Mouse (Mus musculus): ENCODE measurements around the gene Sgtb.

The Sgtb gene

DNA sequence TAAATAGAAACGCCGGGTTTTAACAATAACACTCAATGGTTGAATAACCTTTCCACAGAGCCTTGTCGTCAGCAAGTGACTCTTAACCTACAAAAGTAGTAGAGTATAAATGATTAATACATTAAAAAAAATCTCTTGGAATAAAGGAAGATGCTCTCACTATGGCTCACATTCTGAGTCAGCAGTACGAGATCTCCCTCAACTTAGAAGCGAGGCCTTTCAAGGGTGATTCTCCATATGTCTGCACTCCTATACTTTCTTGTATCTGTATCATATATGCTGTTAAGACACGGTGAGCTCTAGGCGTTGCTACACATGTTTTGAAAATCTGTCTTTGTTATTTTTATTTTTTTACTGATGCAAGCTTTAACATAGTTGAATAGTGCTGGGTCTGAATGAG, 985 bp downstream of the Sgtb start:
- DNase-seq, result no peak

DNA sequence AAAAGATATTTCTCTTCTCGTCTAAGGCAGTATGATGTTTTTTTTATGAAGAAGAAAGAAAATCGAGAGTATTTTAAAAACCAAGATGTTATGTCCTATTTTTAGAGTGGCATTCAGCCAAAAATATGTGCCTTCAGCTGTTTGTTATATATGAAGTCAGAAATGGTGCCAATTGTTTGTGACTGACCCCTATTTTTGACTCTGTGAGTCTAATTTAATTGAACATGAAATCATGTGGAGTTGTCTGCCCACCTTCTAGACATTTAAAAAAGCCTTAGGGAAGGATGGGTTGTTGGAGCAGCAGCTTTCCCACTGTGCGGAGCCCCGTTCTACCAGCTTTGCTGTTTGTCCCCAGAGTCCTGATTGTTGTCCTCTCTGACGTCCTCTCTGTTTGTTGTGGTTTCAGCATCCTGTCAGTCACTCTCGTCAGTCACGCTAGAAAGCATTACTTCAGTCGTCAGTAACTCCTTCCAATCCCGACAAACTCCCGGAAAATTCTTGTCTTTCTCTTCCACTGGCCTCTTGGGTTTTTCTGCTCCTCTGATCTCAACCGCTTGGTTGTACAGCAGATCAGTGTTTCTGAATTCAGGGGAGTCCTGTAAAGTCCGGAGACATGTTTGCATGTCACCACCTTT, 2.8 kb downstream of the Sgtb start:
- DNase-seq, result peak; percentile 12 to 21

DNA sequence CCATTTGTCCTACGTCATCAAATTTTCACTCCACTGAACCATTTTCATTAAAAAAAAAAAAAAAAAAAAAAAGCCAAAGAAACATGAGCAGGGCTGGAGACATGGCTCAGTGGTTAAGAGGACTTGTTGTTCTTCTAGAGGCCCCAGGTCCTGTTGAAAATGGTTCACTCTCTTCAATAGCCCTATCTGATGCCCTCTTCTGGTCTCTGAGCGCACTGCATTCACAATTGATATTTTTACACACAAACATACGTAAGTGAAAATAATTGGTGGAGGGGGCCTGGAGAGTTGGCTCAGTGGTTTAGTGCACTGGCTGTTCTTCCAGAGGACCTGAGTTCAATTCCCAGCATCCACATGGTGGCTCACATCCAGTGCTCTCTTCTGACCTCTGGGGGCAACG, 4.2 kb downstream of the Sgtb start:
- DNase-seq, result peak; percentile 12 to 34

DNA sequence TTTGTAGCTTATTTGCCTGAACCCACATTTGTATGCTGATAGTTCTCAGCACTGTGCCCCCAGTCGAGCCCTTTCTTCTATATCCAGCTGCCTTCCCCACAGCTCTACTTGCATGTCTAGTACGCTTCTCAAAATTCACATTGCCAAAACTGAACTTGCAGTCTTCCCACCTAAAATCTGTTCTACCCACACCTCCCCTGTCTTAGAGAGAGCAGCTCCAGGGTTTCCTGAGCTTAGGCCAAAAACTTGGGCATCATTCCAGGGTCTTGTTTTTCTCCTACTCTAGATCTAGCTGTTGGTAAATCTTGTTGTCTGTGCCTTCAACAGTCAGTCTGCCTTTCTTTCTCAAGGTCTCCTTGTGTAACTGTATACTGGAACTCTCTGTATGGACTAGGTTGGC, 5.3 kb downstream of the Sgtb start:
- DNase-seq, result no peak

DNA sequence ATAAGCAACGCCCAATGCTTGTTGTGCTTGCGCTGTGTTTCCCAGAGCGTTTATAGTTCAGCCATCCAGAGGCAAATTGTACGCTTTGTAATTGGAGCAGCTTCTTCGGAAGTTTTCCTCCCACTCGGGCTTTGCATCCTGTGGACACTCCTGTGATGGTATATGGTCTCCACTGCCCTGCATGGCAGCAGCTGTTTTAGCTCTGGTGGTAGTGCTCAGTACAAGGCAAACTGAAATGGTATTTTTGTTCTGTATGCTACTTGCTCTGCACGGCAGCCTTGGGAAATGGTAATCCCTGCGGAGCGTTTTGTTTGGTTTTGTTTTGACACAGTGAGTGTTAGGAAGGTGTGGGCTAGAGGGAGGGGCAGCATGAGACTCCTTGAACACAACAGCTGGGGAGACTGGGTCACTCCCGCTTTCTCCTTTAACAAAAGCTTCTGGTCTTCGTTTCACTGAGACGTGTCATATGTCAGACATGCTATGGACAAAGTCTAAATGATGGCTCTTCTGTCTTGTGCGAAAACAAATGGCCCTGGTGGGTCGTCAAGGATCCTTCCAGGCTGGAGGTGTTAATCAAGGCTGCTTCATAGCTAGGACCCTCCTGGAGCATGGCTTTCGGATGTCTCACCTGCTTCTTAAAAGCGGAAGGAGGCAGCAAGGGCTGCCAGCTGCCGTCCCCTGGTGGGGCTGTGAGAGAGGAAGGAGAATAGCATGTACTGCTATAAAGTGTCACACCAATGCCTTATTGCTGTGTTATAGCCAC, 12.7 kb downstream of the Sgtb start:
- DNase-seq, result no peak

DNA sequence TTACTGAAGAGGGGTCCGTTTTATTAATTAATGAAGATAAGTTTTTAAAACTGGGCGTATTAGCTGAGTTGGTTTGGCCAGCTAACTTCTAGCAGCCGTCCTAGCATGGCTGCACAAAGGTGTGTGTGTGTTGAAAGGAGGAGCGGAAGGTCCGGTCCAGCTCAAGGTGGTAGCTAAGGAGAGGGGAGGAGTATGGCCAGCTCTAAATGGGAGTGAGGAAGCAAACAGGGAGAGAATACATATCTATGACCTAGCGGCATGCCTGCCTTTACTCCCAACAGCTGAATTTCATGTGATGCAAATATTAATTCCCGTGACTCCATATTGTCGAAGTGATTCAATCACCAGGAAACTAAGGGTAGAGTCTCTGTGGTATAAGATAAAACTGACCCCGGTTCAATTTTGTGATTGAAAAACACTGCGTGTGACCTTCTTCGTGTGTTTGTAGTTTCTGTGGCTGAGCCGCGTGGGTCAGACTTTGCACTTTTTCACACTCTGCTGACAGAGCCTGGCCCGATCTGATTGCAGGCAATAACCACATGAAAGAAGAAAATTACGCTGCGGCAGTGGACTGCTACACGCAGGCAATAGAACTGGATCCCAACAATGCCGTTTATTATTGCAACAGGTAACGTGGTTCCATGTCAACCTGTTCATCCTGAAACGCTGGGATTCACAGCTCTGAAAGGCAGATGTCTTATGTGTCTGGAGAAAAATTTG, 14.3 kb downstream of the Sgtb start:
- no peak for DNase-seq

DNA sequence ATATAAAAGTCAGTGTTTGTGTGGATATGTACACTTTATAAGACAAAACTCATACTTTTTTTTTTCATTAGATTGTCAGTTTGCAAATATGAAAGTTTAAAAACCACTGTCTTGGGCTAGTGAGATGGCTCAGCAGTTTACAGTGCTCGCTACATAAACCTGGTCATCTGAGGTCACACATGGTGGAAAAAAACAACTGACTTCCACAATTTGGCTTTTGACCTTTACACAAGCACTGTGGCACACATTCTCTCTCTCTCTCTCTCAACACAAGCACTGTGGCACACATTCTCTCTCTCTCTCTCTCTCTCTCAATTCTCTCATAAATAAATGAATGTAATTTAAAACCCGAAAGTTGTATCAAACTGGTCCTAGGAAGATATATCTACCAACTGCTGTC, 23.0 kb downstream of the Sgtb start:
- DNase-seq, result no peak

DNA sequence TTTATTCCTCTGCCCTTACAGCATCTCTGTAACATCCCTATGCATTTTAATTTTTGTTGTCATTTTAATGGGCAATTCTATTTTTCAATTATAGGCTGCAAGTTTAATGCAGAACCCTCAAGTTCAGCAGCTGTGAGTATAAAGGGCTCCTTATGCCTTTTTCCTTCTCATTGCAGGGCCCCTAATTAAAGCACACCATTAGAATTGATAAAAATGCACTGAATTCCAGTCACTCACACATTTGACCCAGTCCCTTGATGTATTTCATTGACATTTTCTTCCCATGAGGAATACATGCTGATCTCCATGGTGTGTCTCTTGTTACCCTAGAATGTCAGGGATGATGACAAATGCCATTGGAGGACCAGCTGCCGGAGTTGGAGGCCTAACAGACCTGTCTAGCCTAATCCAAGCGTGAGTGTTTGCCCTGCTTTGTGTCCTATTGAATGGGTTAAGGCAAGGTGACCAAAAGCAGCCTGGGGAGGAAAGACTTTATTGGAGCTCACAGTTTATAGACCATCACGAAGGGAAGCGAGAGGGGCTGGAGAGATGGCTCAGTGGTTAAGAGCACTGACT, 25.1 kb downstream of the Sgtb start:
- DNase-seq, result no peak

DNA sequence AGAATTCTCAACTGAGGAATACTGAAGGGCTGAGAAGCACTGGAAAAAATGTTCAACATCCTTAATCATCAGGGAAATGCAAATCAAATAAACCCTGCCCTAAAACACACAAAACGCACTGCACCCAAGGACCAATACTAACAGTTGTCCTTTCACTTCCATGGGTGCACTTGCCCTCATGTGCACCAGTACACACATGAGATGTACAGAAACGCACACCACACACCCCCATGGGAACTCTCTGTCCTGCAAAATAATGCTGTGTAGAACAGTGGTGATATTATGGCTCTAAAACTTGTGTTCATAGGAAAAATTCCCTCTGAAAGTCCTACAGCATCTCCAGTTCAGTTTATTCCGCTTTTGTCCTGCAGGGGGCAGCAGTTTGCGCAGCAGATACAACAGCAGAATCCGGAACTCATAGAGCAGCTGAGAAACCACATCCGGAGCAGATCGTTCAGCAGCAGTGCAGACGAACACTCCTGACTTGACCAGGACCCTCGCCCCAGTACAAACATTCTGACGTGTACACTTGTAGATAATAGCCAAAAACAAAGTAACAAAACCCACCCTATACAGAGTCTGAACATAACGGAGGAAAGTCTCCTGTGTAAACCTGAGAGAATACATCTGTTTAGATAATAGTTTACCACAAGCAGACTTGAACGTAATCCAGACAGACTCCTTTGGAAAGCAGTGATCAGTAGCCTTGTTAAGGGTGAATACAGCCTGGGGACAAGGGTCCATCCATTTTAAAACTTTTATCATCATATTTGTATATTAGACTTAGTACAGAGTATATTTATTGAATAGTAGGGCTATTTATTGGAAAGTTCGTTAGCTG, 30.0 kb downstream of the Sgtb start:
- peak; percentile 82 to 89 for DNase-seq

DNA sequence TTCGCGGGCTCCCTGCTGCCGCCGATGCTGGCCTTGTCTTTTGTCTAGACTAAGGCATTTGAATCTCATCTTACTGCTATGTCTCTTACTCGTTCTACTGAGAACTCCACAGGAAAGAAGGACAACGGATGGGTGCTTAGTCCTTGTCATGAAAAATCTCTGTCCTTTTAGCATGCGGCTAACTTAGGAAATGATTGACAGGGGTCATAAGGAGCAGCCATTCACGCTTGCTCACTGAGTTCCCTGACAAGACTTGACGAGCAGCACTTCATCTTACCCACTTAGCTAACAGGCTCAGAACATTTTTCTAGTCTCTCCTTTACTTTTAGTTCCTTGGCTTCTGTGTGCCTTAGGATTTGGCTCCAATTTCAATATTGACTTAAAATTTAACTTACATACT, 35.3 kb downstream of the Sgtb start:
- no peak for DNase-seq

DNA sequence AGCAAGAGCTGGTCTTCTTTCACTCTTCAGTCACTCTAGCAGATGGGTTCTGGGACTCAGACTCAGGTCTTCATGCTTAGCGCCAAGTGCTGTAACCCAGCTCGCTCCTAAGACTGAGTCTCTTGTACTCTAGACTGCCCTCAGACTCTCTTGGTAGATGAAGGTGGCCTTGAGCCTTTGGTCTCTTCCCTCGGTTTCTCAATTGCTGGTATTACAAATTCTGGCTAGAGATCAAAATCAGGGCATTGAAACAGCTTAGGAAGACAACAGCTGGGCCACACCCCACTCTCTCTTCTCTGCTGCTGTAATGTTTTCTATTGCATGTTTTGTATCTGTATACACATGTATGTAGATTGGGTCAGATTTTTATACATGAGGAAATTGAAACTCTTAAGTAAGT, 36.1 kb downstream of the Sgtb start:
- no peak for DNase-seq

DNA sequence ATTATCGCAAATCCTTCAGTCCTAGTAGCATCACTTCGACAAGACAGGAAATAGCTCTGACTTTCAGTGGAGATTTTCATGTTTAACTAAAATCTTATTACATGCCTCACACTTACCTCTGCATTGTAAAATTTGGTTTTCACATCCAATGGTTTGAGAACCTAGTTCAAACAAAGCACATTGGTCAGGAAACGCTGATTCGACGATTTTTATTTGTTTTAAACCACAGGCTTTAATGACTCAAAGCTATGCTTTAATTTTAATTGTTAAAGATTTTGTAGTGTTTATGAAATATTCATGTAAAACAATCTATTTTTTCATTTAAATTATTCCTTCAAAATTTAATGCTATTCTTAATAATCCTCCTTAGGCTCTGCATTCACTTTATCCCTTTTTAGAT, 44.6 kb downstream of the Sgtb start:
- DNase-seq, result no peak

DNA sequence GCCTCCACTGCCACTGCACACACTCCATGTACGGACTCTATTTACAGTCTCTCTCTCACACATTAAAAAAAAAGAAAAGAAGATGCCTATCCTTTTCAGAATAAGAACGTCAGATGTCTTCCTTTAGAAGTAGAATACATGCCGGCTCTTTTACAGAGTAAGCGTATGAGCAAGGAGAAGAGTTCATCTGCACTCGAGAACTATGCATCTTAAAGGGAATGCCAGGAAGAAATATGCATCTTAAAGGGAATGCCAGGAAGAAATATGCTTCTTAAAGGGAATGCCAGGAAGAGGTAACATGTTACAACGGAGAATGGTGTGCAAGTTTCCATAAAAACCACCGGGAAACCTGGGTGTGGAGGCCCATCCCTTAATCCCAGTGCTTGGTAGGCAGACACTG, 45.6 kb downstream of the Sgtb start:
- DNase-seq, result no peak

DNA sequence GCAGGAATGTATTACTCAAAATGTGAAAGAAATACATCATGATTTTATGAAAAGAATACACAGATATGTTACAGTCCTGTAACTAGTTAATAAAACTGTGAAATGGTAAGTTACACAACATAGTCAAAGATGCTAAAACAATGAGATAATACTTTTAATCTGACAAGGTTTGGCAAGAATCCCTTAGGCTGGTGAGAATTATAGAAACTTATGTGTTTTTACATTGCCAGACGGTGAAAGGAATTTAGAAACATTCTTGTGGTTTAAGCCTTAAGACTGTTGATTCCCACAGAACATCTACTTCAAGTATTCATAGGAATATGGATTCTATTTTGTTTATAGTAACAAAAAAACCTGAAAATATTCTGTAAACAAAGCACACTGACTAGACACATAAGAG, 46.1 kb downstream of the Sgtb start:
- no peak for DNase-seq

DNA sequence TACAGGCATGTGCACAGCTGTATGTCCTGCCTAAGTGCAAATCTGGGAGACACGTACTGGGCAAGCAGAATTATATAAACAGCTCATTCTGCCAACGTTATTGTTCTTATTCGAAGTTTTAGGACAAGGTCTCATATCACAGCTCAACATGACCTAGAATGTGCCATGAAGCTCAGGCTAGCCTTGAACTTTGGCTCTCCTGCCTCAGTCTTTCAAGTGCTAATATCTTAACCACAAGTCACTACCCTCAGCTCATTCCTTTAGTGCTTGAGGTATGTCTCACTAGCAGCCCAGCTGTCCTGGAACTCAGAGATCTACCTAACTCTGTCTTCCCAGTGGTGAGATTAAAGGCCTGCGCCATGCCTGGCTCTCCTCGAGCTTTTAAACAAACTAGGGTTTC, 62.2 kb downstream of the Sgtb start:
- no peak for DNase-seq

DNA sequence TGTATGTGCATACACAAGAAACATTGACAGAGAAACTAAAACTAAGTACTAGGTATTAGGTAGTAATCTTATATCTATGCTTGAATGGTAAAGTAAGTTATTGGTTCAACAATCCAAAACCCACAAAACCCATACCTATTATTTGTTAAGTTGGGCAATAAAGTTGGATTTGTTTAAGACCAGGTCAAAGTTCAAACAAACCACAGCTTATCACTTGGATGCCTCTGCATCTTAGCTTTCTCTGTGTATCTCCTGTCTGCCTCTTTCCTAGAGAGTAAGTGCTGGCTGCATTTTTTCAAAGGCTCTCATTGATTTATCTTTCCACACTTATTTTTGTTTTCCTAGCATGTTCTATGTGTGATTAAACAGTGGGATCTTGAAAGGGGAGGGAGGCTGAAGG, 63.0 kb downstream of the Sgtb start:
- no peak for DNase-seq

DNA sequence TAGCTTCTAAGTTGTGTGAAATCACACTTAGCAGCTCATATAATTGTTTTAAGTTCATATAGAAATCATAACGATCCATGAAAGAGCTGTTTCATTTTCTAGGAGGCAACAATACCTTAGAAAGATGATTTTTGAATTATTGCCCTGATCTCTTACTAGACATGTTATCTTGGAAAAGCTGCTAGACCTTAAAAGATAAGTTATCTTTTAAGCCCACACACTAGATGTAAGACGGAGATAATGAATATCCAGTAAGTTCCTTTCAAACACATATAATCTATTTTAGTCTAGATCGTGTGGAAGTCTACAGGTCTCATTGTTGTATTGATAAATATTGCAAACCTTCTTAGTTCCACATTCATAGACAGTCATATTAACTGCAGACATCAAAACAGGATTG, 67.3 kb downstream of the Sgtb start:
- no peak for DNase-seq

DNA sequence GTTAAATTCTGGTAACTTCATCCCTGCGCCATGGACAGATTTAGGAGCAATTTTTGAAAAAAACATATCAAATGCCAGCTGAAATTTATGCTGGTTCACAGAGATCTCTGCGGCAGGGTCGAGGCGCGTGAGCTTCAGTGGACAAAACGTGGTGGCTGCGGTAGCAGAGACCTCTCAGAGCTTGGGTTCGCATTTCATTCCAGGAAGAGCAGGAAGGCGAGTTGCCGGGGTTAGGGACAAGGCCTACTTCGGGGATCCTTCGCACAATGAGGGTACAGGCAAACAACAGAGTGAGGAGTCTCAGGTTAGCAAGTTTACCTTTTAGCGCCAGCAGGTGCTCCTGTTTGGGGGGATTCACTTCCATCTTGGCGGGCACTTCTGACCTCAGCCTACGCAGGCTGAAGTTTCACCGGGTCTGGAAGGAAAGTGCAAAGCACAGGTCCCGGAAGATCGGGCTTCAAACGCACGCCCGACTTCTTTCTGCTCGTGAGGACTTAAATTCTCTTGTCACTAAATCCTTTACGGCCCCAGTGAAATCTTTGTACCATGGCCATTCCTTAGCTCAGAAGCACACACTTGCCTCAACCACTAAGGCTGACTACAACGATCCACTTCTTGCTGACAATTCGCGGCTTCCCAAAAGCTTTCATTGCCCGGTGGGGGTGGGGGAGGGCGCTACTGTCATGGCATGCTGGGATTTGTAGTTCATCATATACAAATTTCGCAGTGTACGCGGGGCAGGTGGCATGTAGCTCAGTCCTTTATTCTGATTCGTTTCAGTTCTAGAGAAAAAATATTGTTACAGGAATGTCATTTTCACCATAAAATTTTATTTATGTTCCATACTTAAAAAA, 68.5 kb downstream of the Sgtb start, which contains the start of gene Trappc13:
TSS of gene Trappc13 (minus strand) at position 674 of the 854 bp plus-strand sequence.
- DNase-seq, result peak; percentile 94 to 95

DNA sequence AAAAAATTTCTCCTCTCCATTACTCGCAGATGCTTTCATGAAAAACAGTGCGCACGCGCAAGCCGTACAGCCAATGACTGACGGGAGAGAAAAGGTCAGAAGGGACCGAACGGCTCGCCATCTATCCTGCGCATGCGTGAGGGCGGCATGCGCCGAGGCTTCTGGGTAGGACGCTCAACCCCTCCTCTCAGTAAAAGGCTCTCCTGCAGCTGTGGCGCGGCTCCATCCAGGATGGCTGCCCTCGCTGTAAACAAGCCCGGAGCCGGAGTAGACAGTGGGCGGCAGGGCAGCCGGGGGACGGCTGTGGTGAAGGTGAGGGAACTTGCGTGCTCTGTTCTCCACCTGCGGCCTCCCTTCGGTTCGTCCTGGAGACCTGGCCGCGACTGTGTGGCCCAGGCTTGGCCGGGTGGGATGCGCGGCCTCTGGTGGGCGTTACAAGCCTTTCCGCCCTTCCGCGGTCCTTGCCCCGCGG, 69.1 kb downstream of the Sgtb start, which contains the start of gene Trim23:
TSS of gene Trim23 (plus strand) at position 148 of the 472 bp plus-strand sequence.
- peak; percentile 98 to 99 for DNase-seq

DNA sequence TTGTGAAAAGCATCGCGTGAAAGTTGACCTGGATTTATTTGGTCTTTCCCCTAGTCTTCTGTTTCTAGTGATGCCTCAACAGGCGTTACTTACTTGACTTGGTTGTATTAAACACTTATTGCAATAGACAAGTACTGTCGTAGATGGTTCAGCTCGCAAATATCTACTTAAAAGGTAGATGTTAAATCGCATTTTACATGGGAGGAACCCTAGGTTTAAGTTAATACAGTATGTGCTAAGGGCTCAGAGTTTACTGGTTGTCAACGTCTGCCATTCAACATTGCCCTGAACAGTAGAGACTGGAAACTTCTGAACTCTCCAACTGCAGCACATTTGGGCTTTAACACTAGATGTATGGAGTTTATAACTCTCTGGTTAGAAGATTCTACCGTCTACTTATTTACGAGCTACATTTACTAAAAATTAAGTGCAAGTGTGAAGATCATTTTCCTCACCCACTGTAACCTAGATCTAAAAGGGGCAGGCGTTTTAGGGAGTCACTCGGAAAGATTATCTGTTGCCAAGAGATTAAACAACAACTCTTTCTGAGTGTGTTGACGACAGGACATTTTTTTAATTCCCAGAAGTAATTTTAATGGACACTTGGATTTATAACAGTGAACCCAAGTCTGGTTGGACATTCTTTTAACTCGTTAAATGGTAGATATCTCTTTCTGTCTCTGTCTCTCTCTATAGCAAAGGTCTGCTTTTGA, 69.8 kb downstream of the Sgtb start:
- DNase-seq, result no peak

DNA sequence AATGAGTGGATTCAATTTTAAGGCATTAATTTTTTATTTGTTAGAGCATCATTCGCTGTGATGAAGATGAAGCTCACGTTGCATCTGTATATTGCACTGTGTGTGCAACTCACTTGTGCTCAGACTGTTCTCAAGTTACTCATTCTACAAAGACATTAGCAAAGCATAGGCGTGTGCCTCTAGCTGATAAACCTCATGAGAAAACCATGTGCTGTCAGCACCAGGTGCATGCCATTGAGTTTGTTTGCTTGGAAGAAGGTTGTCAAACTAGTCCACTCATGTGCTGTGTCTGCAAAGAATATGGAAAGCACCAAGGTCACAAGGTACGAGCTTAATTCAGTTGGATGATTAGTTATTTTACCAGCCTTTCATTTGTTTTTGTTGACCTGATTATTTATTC, 77.8 kb downstream of the Sgtb start:
- DNase-seq, result no peak

All from cerebellum, postnatal 10 days (tissue).